Mouse (Mus musculus) neural tube, embryonic 10.5 days (tissue): ENCODE measurements around the gene Pmepa1.
A peak's percentile ranks its signal among the peaks of the same experiment; 100 is the strongest.

Source experiments
- DNase-seq: peaks from one replicate; pipeline ENCODE4 v3.0.0-alpha.2; 2017; ENCODE audit warnings: low spot score; ENCODE audit errors: extremely low spot score

The Pmepa1 gene

DNA sequence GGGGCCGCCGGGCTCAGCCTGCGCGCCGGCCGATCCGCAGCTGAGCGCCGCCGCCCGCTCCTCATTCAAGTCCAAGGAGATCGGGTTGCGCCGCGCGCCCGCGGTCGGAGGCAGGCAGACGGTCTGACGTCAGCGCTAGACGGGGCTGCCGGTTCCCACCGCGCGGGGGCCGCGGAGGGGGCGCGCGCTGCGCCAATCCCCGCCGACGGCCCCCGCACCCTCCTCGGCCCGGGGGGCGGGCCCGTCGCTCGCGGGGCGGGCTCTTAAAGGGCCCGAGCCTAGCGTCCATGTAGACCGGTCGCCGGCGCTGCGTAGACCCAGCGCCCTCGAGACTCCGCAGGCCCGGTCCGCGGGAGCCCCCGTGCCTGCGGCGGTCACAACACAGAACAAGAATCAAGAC lies at the start of gene Pmepa1:
TSS of gene Pmepa1 (minus strand) at position 125 of the 400 bp plus-strand sequence.
- peak; percentile 88 for DNase-seq

DNA sequence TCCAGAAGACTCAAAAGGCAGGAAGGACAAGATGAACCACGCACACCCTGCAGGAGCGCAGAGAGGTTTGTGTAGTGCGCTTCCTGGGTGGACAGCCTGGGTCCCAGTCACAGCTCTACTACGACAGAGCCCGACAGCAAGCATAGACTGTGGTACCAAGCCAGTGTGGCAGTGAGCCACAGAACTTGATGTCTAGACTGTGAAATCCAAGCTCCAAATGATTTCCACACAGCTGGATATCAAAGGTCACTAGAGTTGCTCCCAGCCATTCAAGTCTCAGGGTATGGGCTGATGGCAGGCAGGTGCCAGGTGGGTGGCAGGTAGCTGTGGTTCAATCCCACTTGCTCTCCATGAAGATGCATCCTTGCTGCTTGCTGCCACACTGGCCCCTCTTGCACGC lies 45.4 kb upstream of the Pmepa1 start:
- DNase-seq = no peak

DNA sequence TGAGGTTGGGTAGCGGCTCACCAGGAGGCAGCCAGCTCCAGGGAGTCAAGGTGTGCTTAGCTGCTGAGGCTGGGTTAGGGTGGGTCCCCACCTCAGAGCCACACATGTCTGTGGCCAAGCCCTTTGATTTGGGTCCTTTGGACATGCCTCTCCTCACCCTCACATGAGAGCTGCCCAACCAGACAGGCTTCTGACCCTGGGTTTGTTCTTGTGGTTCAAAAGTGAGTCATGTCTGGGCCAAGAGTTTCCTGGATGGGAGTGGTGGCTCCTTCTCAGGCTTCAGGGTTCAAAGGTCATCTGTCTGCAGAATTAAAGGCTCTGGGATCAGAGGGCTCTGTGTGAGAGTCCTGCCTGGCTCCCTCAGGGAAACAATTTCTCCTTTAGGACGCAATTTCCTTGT lies 44.9 kb upstream of the Pmepa1 start:
- DNase-seq = no peak

DNA sequence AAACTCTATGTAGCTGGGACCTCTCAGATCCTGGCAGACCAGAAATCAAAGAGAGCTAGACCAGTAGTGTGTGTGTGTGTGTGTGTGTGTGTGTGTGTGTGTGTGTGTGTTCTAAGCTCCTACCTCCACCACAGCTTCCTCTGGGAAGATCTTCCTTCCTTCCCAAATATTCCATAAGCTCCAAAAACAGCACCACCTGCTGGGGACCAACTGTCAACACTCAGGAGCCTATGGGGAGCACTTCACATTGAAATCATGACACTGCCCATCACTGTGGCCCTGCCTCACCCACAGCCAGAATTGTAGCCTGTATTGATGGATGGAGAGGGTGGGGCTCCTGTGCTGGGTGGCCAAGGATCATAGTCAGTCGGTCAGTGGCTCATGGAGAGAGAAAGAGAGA lies 38.0 kb upstream of the Pmepa1 start:
- DNase-seq = no peak

DNA sequence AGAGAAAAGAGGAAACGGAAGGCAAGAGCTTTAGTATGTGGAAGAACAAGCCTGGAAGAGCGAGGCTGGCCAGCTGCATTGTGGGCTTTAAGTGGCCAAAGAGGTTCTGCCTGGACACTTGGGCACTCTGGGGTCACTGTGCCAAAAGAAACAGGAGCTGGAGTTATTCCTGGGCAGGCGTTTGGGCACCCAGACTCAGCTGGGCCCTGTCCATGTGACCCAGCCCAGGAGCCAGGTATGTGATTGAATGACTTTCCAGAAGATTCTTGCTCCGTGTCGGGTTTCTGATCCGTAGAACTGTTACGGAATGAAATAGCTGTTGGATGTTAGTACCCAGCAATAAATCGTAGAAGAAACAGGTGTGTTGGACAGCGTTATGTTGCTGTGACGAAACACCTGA lies 32.2 kb upstream of the Pmepa1 start:
- DNase-seq = no peak

DNA sequence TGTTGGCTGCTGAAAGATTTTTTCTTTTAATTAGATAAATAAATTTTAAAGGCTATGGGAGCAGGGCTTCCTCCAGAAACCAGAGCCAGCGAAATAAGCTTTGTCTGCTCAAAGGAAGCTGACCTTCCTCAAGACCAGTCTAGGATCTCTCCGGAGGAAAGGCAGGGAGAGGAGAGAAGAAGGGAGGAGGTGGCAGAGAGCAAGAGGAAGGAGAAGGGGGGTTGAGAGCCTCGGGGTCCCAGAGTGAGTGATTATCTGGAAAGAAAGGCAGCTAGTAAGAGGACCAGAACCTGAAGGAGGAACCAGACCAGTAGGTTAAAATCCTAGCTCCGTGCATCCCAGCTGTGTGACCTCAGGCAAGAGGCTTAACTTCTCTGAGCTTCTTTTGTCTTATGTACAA lies 31.7 kb upstream of the Pmepa1 start:
- DNase-seq = peak; percentile 24

DNA sequence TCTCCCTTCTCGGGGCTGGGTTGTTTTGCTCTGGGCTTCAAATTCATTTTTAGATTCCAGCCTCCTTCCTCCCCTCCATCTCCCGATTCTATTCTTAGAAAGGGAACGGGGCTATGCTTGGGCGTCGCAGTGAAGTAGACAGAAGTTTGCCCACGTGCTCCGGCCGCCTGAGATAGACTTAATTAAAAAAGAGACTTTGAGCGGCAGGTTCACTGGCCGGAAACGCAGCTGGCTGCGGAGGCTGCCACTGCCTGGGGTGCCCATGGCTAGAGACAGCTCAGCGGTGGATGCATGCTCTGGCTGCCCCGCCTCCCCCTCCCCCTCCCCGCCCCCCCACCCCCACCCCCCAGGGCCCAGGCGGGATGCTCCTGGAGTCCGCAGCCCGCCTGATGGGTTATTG lies 31.2 kb upstream of the Pmepa1 start:
- peak; percentile 43 for DNase-seq

DNA sequence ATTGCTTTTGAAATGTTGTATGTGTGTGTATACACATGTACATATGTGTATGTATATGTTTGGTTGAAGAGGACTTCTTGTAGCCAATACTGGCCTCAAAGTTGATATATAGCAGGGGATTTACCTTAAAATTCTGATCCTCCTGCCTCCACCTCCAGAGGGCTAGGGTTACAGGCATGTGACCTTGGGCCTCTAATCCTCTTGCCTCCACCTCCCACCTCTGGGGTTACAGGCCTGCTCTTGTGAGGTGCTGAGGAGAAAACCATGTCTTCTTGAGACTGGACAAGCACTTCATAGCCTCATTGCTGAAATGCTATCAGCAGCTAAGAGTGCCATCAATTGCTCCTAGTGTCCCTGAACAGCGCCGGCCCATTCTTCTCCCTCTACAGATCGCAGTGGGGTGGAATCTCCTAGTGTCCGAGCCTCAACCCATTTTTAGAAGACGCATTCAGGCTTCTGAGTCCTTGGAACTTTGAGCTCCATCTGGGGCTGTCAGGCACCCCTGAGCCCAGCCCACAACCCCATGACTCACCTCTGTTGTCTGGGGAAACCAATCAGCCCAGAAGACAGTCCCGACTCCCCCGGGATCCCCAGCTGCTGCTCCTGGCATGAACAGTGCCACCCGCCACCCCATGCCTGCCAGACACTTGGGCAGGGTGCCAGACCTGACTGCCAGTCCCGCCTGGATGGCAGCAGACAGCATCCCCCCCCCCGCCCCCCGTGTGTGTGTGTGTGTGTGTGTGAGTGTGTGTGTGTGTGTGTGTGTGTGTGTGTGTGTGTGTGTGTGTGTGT lies 30.6 kb upstream of the Pmepa1 start:
- no peak for DNase-seq

DNA sequence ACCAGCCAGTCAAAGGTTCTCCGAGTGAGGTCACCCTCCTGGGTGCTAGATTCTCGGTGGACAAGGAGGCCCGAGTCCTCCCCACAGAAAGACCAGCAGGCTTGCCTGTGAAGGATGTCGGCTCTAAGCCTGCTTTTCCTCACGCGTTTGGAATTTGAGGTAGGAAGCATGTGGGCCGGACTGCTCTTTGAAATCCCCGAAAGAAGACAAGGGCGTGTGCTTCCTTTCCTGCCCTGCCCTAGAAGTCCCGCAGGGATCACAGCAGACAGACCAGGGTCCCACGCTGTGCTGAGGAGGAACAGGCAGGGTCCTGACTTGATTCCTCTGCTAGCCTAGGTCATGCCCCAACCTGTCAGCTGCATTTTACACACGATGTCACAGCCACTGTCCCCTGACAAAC lies 28.7 kb upstream of the Pmepa1 start:
- no peak for DNase-seq

DNA sequence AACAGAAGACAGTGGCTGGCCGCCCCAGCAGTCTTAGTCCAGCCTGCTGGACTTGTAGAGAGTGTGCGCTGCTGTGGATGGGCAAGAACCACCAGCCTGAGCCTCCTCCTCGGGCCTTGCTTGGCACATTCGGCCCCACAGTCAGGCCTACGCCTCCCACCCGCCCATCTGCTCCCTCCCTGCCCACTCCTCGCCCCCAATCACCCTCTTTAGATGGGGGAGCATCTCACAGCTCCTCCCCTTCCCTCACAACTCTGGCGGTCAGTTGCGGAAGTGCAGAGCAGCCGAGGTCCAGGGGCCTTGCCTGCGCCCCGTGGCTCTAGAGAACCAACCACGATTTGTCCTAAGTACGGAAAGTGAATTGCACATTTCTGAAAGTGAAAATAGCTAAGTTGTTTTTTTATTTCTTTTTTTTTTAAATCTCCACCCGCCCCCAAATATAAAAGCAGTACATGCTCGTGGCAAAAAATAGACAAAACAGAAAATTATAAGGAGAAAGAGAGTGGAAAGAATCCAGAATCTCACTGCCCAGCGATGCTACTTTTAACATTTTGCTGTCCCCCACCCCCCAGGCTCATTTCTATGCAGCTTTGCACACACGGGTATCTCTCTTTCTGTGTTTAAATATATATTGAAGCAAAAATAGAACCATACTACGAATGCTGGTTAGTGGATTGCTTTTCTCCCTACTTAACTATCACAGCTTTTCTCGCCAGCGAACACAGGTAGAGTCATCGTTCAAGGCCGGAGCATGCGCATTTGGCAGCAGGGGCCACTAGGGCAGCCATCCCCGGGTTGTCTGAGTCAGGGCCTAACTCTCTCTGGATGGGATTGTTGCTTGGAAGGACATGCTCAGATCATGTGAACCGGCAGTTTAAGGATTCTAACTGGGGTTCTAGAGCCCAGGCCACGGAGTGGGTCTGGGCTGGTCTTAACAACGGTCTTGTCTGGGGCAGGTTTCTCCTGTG lies 24.6 kb upstream of the Pmepa1 start:
- DNase-seq = no peak

DNA sequence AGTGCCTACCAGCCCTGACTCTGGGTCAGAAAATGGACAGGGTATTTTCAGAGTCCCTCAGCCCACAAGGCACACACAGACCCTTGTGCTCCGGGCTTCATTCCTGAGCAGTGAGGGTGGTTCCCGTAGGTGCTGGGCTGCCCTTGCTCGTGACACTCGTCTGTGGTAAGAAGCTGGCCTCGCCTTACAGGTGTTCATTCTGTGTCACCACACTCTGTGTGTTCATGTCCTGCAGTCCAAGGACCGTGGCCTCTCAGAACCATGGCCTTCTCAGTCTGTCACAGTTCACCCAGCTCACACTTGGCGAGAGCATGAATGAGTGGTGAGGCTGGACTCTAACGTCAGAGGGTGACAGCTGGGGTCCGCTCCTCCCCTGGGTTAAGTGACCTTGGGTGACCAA lies 20.1 kb upstream of the Pmepa1 start:
- DNase-seq = no peak

DNA sequence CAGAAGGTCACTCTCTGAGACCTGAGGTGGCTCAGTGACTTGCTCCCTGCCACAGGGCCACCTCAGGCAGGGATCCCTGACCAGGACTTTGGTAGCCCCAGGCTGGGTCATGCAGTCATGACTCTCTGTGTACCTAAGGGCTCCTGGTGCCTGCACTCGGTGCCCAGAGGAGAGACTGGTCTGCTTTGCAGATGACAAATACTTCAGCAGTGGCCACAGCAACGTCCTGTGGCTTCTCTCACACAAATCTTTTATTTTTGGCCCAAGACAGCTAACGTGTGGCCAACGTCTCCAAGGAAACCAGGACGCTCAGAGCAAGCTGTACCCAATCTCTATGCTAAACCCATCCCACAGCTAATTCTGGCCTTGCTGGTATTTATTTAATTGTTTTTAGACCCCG lies 16.7 kb upstream of the Pmepa1 start:
- DNase-seq = no peak

DNA sequence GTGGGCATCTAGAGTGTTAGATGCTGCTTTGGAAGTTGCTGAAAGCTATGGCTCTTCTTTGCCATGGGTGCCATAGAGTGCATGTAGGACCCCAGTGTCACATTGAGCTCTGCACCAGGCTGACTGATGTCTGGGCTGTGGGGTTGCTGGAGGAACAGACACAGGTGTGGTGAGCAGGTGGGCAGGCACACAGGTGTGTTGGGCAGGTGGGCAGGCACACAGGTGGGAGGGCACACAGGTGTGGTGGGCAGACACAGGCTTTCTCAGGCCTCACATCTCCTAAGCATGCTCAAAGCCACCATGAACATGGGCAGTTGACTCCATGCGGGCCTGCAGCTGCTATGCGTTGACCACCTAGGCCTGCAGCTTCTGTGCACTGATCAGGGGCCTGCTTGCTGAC lies 16.2 kb upstream of the Pmepa1 start:
- no peak for DNase-seq

DNA sequence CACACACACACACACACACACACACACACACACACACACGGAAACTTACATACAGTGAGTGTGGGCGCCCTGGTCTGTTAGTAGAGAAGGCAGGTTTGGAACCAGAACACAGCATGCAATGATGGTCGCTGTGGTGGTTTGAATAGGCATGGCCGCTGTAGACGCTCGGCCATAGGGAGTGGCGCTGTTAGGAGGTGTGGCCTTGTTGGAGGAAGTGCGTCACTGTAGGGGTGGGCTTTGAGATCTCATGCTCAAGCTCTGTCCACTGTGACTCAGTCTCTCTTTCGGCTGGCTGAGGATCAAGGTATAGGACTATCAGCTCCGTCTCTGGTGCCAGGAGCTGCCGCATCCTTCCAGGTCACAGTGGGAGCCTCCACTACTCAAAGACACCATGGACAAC lies 14.6 kb upstream of the Pmepa1 start:
- no peak for DNase-seq

DNA sequence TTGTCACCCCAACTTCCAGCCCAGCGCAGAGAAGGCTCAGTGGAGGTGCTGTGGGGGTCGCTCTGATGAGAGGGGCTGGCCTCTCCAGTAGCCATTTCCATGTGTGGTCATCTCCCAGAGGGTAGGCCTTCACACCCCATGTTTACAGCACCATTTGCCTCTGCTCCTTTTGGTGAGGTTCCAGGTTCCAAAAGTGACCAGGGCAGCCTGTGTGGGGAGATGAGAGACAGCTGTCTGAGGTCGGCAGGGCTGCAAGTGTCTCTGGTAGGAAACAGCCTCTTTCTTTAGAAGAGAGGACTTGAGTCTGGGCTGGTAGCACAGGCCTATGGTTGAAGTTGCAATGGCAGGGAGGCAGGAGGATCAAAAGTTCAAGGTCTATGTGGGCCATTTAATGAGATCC lies 13.6 kb upstream of the Pmepa1 start:
- DNase-seq = no peak

DNA sequence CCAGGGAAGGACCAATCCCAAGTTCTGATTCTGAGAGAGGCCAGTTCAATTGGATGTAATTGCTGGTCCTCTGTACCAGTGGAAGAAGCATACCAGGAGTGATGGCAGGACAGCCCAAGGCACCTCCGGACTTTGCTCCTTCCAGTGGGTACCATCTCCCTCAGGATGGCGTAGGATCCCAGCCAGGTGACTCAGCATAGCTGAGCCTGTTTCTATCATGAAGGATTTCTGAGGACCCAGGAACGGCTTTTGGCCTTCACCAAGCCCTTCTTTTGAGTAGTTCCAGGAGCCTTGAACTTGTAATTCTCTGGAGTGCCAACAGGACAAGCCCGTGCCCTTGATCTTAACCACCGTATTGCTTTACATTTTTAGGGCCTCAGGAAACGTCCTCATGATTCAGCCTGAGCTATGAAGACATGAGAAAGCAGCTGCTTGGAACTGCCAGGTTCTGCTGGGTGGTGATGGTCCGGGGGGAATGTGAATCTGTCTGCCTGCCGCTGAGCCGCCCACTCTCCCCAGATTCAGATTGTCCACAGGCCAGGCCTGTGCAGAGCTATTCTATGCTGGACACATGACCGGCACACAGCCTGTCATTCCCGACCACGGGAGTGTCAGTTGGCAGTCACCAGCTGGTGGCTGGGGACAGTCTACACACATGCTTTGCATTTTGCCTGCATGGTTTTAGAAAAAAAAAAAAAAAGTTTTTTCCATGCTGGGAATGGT lies 9.6 kb upstream of the Pmepa1 start:
- no peak for DNase-seq

DNA sequence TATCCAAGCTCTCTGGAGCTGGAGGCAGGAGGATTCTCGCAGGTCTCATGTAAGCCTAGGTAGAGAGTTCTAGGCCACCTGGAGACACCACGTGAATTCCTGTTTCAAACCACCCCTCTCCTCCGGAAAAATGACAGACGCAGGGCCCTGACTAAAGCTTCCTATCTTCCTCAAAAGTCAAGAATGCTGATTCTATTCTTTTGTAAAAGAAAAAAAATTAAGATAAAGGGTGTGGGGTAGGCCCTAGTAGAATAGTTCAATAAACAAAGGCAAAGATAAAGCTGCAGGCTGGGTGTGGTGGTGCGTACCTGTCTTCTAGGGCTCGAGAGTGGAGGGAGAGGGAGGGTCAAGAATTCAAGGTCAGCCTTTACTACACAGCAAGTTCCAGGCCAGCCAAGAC lies 8.4 kb upstream of the Pmepa1 start:
- no peak for DNase-seq

DNA sequence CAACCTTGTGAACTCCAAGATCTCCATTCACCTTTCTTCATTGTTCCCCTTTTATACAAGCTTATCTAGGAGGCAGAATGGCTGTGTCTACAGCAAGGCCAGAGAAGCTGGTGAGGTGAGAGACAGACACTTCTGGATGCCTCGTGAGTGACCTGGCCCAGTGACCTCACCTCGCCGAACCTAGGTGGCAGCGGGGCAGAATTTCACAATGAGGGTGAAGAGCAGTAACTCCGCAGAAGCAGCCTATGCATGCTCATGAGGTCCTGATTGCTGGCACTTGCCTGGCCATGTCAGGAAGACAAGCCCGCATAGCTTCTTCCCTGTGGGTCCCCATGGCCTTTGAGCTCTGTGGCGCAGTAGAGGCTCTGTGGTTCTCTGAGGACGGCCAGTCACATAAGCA lies 5.9 kb upstream of the Pmepa1 start:
- no peak for DNase-seq

DNA sequence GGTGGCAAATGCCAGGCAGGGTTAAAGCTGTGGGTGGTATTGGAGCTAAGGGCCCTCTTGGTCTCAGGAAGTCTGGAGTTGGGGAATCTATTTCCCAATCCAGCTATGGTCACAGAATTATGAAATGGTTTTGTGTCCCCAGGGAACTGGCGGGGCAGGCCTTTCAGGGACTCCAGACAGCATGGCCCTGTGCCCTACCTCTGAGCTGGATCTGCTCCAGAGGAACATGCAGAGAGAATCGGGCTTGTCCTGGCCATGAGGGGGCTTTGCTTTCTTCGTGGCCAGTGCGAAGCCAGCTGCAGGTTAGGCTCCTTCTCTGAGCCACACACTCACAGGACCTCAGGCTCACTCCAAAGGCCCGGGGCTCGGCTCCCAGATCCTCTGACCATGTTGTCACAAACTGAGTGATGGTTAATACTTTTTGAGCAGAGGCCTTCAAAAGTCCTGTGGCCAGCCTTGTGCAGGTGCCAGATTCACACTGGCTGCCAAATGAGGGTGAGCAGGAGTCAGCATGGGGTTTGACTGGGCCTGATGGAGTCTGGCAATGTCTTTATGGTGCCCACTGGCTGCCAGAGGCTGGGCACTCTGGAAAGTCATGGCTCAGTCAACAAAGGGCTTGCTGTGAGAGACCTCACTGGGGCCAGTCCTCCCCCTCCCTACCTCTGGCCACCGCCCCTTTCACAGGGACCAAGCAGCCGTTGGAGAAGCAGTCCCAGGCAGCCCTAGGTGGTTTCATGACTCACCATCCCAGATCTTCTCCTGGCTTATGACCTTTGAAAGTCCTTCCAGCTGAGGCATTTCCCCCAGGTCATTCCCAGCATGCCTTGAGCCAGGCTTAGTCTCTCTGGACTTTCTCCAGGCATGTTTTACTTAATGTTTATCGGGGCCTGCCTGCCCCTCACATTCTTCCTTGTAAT lies 4.9 kb upstream of the Pmepa1 start:
- DNase-seq = no peak

DNA sequence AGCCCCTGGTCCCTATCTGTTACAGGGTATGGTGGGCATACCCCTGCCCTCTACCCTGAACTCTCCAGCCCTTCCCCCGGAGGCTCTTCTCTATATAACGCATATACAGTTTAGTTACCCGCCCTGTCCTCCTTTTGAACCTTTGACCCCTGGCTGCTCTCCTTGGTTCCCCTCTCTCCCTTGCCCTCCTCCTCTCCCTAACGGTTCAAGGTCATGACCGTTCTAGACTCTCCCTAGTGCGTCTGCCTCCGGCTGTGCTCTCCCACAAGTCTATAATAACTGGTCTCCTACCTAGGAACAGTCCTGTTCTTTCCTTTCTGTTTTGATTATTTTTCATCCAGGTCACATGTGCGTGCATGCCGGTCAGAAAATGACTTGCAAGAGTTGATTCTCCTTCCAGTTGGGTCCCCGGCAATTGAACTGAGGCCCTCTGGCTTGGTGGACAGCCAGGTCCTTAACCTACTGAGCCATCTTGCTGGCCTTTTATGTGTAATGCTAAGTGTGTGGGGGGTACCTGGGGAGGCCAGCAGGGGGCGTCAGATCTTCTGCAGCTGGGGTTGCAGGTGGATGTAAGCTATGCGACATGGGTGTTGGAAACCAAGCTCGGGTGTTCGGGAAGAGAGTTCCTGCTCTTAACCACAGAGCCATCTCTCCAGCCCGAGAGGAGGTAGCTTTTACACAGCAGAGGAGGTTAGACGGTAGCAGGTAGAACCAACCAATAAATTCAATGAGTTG lies 2.7 kb upstream of the Pmepa1 start:
- no peak for DNase-seq
